Mouse (Mus musculus): ENCODE results near the gene Zfp646.

The Zfp646 gene

GRCm38 (mm10) chr7:127921516-127921915 is 45.5 kb downstream of the Zfp646 start:
- DNase-seq (ENCODE audit: low read depth) = peak; percentile 62

GRCm38 (mm10) chr7:127922451-127923275 is 46.6 kb downstream of the Zfp646 start:
- DNase-seq (ENCODE audit: low read depth) = peak; percentile 70

GRCm38 (mm10) chr7:127923714-127924113 is 47.7 kb downstream of the Zfp646 start:
- DNase-seq (ENCODE audit: low read depth) = no peak

- DNase-seq (ENCODE audit: low read depth) = no peak
These were observed 49.2 kb downstream of the Zfp646 start for GRCm38 (mm10) chr7:127925252-127925651.

- no peak for DNase-seq (ENCODE audit: low read depth)
These were observed 50.0 kb downstream of the Zfp646 start for GRCm38 (mm10) chr7:127926066-127926465.

- no peak for DNase-seq (ENCODE audit: low read depth)
These were observed 50.8 kb downstream of the Zfp646 start for GRCm38 (mm10) chr7:127926846-127927245.

- no peak for DNase-seq (ENCODE audit: low read depth)
These were observed 51.7 kb downstream of the Zfp646 start for GRCm38 (mm10) chr7:127927726-127928125.

- DNase-seq (ENCODE audit: low read depth) = no peak
These were observed 52.6 kb downstream of the Zfp646 start for GRCm38 (mm10) chr7:127928596-127928995.

- DNase-seq (ENCODE audit: low read depth) = no peak
These were observed 53.9 kb downstream of the Zfp646 start, which contains the start of gene Prss8 for GRCm38 (mm10) chr7:127929923-127930322. TSS of gene Prss8 (minus strand) at chr7:127930104.

- DNase-seq (ENCODE audit: low read depth) = no peak
These were observed 54.6 kb downstream of the Zfp646 start for GRCm38 (mm10) chr7:127930636-127931035.

- peak; percentile 63 for DNase-seq (ENCODE audit: low read depth)
These were observed 55.5 kb downstream of the Zfp646 start for GRCm38 (mm10) chr7:127931351-127932135.

GRCm38 (mm10) chr7:127932273-127933031 is 56.4 kb downstream of the Zfp646 start:
- no peak for DNase-seq (ENCODE audit: low read depth)

- no peak for DNase-seq (ENCODE audit: low read depth)
These were observed 58.1 kb downstream of the Zfp646 start for GRCm38 (mm10) chr7:127934075-127934474.

GRCm38 (mm10) chr7:127935028-127935722 is 59.2 kb downstream of the Zfp646 start:
- DNase-seq (ENCODE audit: low read depth) = peak; percentile 97
